Mouse (Mus musculus): ENCODE data around the gene Tmem222. TPM values are rescaled to one million over a fixed set of nuclear protein-coding genes. Genes with fewer than 3 reads are reported as not detected.

Tmem222 gene
- total and polyA plus RNA-seq, 3 experiments: 51.8 to 69.2 TPM; not detected in 1

DNA sequence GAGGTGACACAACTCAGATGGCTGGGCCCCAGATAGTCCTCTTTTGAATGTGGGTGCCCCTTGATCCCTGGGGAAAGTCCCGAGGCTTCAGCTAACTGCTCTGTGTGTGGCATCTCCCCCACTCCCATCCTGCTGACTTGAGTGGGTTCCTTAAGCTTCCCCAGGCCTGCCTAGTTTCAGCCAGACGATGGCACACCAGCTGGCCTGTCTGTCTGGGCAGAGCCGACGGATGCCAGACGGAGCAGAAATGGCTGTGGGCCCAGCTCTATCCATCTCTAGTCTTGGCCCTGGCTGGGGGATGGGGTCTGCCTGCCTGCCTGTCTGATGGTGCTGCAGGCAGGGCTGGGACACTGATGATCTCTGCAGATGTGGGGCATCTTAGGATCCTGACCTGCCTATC is 22.1 kb upstream of the Tmem222 start:
- DNase-seq (ENCODE audit: low read depth, low spot score): no peak
- no peaks in the 10 kb centered on the region; a peak in 1 of 4 replicates for H3K36me3 ChIP-seq (ENCODE audit: control insufficient read depth in 1 of 2, insufficient read depth in 2 of 2, low read length in 2 of 2)
- TF ChIP-seq KAT2A (conservative IDR thresholded peaks at IDR 0.05; ENCODE audit: low read depth, low read length): no peak
- TF ChIP-seq SIN3A (IDR thresholded peaks at IDR 0.05; ENCODE audit: low read length): no peak
- no peak for TF ChIP-seq POLR2AphosphoS2 (IDR thresholded peaks at IDR 0.05; ENCODE audit: low read length)
- no peak for TF ChIP-seq ZMIZ1 (IDR thresholded peaks at IDR 0.05; ENCODE audit: low read depth, low read length)
- TF ChIP-seq ZNF384 (IDR thresholded peaks at IDR 0.05; ENCODE audit: low read depth, low read length): no peak
- TF ChIP-seq MAFK (IDR thresholded peaks at IDR 0.05; ENCODE audit: borderline replicate concordance, low read depth, low read length): no peak
- no peaks in the 10 kb centered on the region for H3K79me2 ChIP-seq (ENCODE audit: control insufficient read depth, insufficient read depth, low read length, poor library complexity)
- H3K4me3 ChIP-seq (ENCODE audit: control insufficient read depth in 1 of 2, insufficient read depth in 1 of 2, low read depth in 2 of 2, low read length in 2 of 2): no peak overlapping the region
- H3K4me1 ChIP-seq (ENCODE audit: control insufficient read depth in 1 of 2, insufficient read depth in 2 of 2, low read length in 2 of 2): no peaks in the 10 kb centered on the region
- no peak overlapping the region for H3K9ac ChIP-seq (ENCODE audit: control insufficient read depth, low read depth, low read length, poor library complexity, severe bottlenecking)
- H3K27me3 ChIP-seq (ENCODE audit: control insufficient read depth in 1 of 2, insufficient read depth in 2 of 2, low read length in 2 of 2): no peaks in the 10 kb centered on the region
- H3K27ac ChIP-seq (ENCODE audit: control insufficient read depth, low read depth, low read length): no peak overlapping the region
- H3K9me3 ChIP-seq (replicated peaks; ENCODE audit: insufficient read depth, low read length): no peaks in the 10 kb centered on the region

GRCm38 (mm10) chr4:133298516-133299365 is 21.1 kb upstream of the Tmem222 start:
- Histone ChIP-seq H3K27me3 (ENCODE audit: control insufficient read depth in 1 of 2, insufficient read depth in 2 of 2, low read length in 2 of 2) (no peaks in the 10 kb centered on the region), H3K4me3 (ENCODE audit: control insufficient read depth in 1 of 2, insufficient read depth in 1 of 2, low read depth in 2 of 2, low read length in 2 of 2) (no peak overlapping the region), H3K9ac (ENCODE audit: control insufficient read depth, low read depth, low read length, poor library complexity, severe bottlenecking) (no peak overlapping the region), H3K36me3 (ENCODE audit: control insufficient read depth in 1 of 2, insufficient read depth in 2 of 2, low read length in 2 of 2) (no peaks in the 10 kb centered on the region; a peak in 1 of 4 replicates), H3K9me3 (replicated peaks; ENCODE audit: insufficient read depth, low read length) (no peaks in the 10 kb centered on the region), H3K4me1 (ENCODE audit: control insufficient read depth in 1 of 2, insufficient read depth in 2 of 2, low read length in 2 of 2) (no peaks in the 10 kb centered on the region), H3K27ac (ENCODE audit: control insufficient read depth, low read depth, low read length) (no peak overlapping the region), H3K79me2 (ENCODE audit: control insufficient read depth, insufficient read depth, low read length, poor library complexity) (no peaks in the 10 kb centered on the region)
- TF ChIP-seq CHD1 (IDR thresholded peaks at IDR 0.05; ENCODE audit: low read depth, low read length) (no peak), NRF1 (IDR thresholded peaks at IDR 0.05; ENCODE audit: insufficient read depth, low read depth, low read length, poor library complexity, severe bottlenecking) (no peak), SIN3A (IDR thresholded peaks at IDR 0.05; ENCODE audit: low read length) (no peak), SMC3 (IDR thresholded peaks at IDR 0.05; ENCODE audit: low read depth, low read length) (no peak), RCOR1 (IDR thresholded peaks at IDR 0.05; ENCODE audit: low read depth, low read length) (no peak), POLR2A (IDR thresholded peaks at IDR 0.05; ENCODE audit: control insufficient read depth in 1 of 2, insufficient read depth in 1 of 2, low read depth in 1 of 2, low read length in 2 of 2, poor library complexity in 1 of 2) (no peak), CTCF (IDR thresholded peaks at IDR 0.05 in 2 of 3, conservative IDR thresholded peaks at IDR 0.05 in 1 of 3; ENCODE audit: control insufficient read depth in 1 of 3, insufficient read depth in 1 of 3, low read depth in 2 of 3, low read length in 3 of 3, poor library complexity in 1 of 3, severe bottlenecking in 1 of 3) (no peak), EP300 (IDR thresholded peaks at IDR 0.05; ENCODE audit: low read depth in 1 of 2, low read length in 2 of 2) (no peak), MEF2A (IDR thresholded peaks at IDR 0.05; ENCODE audit: extremely low read depth, insufficient replicate concordance, low read depth, low read length, poor library complexity, severe bottlenecking) (no peak), MAX (IDR thresholded peaks at IDR 0.05; ENCODE audit: low read length) (no peak), POLR2AphosphoS2 (IDR thresholded peaks at IDR 0.05; ENCODE audit: low read length) (no peak), GATA1 (IDR thresholded peaks at IDR 0.05; ENCODE audit: low read depth, low read length) (no peak), RAD21 (IDR thresholded peaks at IDR 0.05; ENCODE audit: low read depth, low read length) (no peak), NELFE (IDR thresholded peaks at IDR 0.05; ENCODE audit: low read depth, low read length) (no peak), ZMIZ1 (IDR thresholded peaks at IDR 0.05; ENCODE audit: low read depth, low read length) (no peak), USF1 (IDR thresholded peaks at IDR 0.05; ENCODE audit: low read depth, low read length) (no peak)
- no peak for DNase-seq (ENCODE audit: low read depth, low spot score)
